Mouse (Mus musculus): ENCODE data around the gene Tbx15. TPM values are rescaled to one million over a fixed set of nuclear protein-coding genes. Genes with fewer than 3 reads are reported as not detected.

Gene Tbx15
- polyA plus RNA-seq, 1 experiment from 2014 or later, result 0.13 TPM

- H3K9me3 ChIP-seq (ENCODE audit: low read length), result no peaks in the 10 kb centered on the region
- no peak overlapping the region for H3K9ac ChIP-seq (replicated peaks)
- no peaks in the 10 kb centered on the region for H3K36me3 ChIP-seq (replicated peaks; ENCODE audit: insufficient read depth, low read length)
- H3K4me1 ChIP-seq (ENCODE audit: insufficient read depth), result no peaks in the 10 kb centered on the region
- 6% methylated on average over 2 of the region's 2 CpGs for WGBS (ENCODE audit: insufficient replicate concordance)
- DNase-seq (no peak), ATAC-seq (no peak)
- H3K27ac ChIP-seq (ENCODE audit: low read depth), result no peak overlapping the region
- H3K4me3 ChIP-seq (ENCODE audit: low read depth, low read length), result no peak overlapping the region
- TF ChIP-seq EP300 (IDR thresholded peaks at IDR 0.05; ENCODE audit: low read depth), result no peak
- H3K27me3 ChIP-seq (ENCODE audit: insufficient read depth, low read length), result peaks cover 84% of the 10 kb centered on the region
- no peak overlapping the region for H3K4me2 ChIP-seq (ENCODE audit: low read depth, low read length)
Measured at GRCm38 (mm10) chr3:99261986-99262385, 21.8 kb downstream of the Tbx15 start.

DNA sequence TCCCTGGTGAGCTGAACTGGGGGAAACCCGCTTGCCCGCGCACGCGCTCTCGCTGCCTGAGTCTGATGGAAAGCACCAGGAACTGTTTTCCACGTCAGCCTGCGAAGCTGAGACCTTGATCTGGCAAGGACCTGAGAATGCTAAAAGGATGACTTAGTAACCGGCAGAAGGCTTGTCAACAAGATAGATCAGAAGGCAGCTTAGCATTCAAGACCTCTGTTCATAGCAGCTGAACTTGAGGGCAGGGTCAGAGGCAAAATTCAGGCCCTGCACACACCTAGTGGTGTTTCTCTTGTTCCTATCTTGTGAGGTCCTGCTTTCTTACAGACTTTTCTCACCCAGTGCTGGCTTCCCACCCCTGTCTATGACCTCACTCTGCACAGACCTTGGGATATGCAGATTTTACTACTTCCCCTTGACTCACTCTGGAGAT lies 23.3 kb downstream of the Tbx15 start:
- WGBS (ENCODE audit: insufficient replicate concordance), result 20% methylated on average over 9 of the region's 9 CpGs
- Histone ChIP-seq H3K27me3 (ENCODE audit: insufficient read depth, low read length) (peaks cover 69% of the 10 kb centered on the region), H3K27ac (ENCODE audit: low read depth) (no peak overlapping the region), H3K9me3 (ENCODE audit: low read length) (no peaks in the 10 kb centered on the region), H3K4me2 (ENCODE audit: low read depth, low read length) (no peak overlapping the region), H3K4me1 (ENCODE audit: insufficient read depth) (no peaks in the 10 kb centered on the region), H3K9ac (replicated peaks) (no peak overlapping the region), H3K4me3 (ENCODE audit: low read depth, low read length) (no peak overlapping the region), H3K36me3 (replicated peaks; ENCODE audit: insufficient read depth, low read length) (no peaks in the 10 kb centered on the region)
- DNase-seq (no peak), ATAC-seq (no peak)
- TF ChIP-seq EP300 (IDR thresholded peaks at IDR 0.05; ENCODE audit: low read depth) (no peak), CTCF (IDR thresholded peaks at IDR 0.05; ENCODE audit: low read depth) (no peak)

DNA sequence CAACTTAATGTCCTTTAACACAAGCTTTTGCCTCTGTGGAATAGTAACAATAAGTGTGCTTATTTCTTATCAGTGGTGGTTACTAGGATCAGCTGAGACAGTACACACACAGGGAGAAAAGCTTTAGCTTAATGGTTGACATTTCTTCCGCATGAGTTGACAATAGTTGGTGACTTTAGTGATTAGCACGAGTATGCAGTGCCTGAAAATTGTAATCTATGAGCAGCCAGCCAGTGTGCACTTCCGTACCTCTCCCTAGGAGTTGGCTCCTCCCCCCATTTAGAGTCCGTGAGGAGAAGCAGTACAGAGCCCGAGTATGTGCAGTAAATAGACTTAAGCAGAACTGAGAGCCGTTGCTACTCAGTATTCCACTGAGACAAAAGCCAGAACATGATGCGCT lies 24.5 kb downstream of the Tbx15 start:
- Histone ChIP-seq H3K4me2 (ENCODE audit: low read depth, low read length) (no peak overlapping the region), H3K4me1 (ENCODE audit: insufficient read depth) (no peaks in the 10 kb centered on the region), H3K27me3 (ENCODE audit: insufficient read depth, low read length) (peaks cover 60% of the 10 kb centered on the region), H3K27ac (ENCODE audit: low read depth) (no peak overlapping the region), H3K4me3 (ENCODE audit: low read depth, low read length) (no peak overlapping the region), H3K9me3 (ENCODE audit: low read length) (no peaks in the 10 kb centered on the region), H3K36me3 (replicated peaks; ENCODE audit: insufficient read depth, low read length) (no peaks in the 10 kb centered on the region), H3K9ac (replicated peaks) (no peak overlapping the region)
- WGBS (ENCODE audit: insufficient replicate concordance), result 22% methylated on average over 7 of the region's 7 CpGs
- ATAC-seq, result no peak
- DNase-seq, result no peak
- TF ChIP-seq EP300 (IDR thresholded peaks at IDR 0.05; ENCODE audit: low read depth) (no peak), CTCF (IDR thresholded peaks at IDR 0.05; ENCODE audit: low read depth) (no peak)

DNA sequence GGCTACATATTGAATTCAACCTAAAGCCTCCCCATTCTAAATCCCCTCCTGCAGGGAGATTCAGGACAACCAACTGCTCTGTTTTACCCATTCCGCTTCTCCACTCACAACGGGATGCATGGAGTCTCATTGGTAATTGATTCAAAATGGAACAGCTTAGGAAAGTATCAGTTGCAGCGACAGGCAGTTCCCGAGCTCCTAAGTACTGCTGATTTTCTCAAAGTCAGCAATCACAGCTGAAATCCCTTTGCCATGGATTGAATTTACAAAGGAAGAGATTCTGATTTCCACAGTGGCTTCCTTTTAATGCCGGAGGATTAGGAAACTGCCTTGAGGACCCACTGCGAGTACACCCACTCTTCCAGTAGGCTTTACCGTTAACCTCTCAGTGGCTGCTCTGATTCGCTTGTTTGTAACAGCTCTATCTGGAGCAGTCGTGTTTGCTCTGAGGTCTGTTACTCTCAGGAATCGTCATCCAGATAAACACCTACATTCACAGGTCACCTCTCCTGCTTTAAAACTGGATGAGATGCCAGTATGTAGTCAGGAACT lies 26.6 kb downstream of the Tbx15 start:
- no peak for TF ChIP-seq EP300 (IDR thresholded peaks at IDR 0.05; ENCODE audit: low read depth)
- TF ChIP-seq CTCF (IDR thresholded peaks at IDR 0.05; ENCODE audit: low read depth), result no peak
- no peaks in the 10 kb centered on the region for H3K4me1 ChIP-seq (ENCODE audit: insufficient read depth)
- 44% methylated on average over 10 of the region's 10 CpGs for WGBS (ENCODE audit: insufficient replicate concordance)
- H3K27me3 ChIP-seq (ENCODE audit: insufficient read depth, low read length), result peaks cover 41% of the 10 kb centered on the region
- H3K4me2 ChIP-seq (ENCODE audit: low read depth, low read length), result no peak overlapping the region
- no peak overlapping the region for H3K4me3 ChIP-seq (ENCODE audit: low read depth, low read length)
- no peaks in the 10 kb centered on the region for H3K36me3 ChIP-seq (replicated peaks; ENCODE audit: insufficient read depth, low read length)
- no peaks in the 10 kb centered on the region for H3K9me3 ChIP-seq (ENCODE audit: low read length)
- no peak for DNase-seq
- no peak overlapping the region for H3K9ac ChIP-seq (replicated peaks)
- H3K27ac ChIP-seq (ENCODE audit: low read depth), result no peak overlapping the region
- no peak for ATAC-seq

- no peaks in the 10 kb centered on the region for H3K4me1 ChIP-seq (ENCODE audit: insufficient read depth)
- no peak overlapping the region for H3K9ac ChIP-seq (replicated peaks)
- no peak for TF ChIP-seq EP300 (IDR thresholded peaks at IDR 0.05; ENCODE audit: low read depth)
- no peak for TF ChIP-seq CTCF (IDR thresholded peaks at IDR 0.05; ENCODE audit: low read depth)
- 52% methylated on average over 12 of the region's 12 CpGs for WGBS (ENCODE audit: insufficient replicate concordance)
- no peak for ATAC-seq
- H3K27ac ChIP-seq (ENCODE audit: low read depth), result no peak overlapping the region
- H3K4me3 ChIP-seq (ENCODE audit: low read depth, low read length), result no peak overlapping the region
- no peak overlapping the region for H3K4me2 ChIP-seq (ENCODE audit: low read depth, low read length)
- DNase-seq, result no peak
- no peaks in the 10 kb centered on the region for H3K36me3 ChIP-seq (replicated peaks; ENCODE audit: insufficient read depth, low read length)
- H3K9me3 ChIP-seq (ENCODE audit: low read length), result no peaks in the 10 kb centered on the region
- H3K27me3 ChIP-seq (ENCODE audit: insufficient read depth, low read length), result no peaks in the 10 kb centered on the region
Measured at GRCm38 (mm10) chr3:99277973-99278580, 37.9 kb downstream of the Tbx15 start.

GRCm38 (mm10) chr3:99279718-99280117 lies 39.5 kb downstream of the Tbx15 start:
- H3K27ac ChIP-seq (ENCODE audit: low read depth), result no peak overlapping the region
- H3K9me3 ChIP-seq (ENCODE audit: low read length), result no peaks in the 10 kb centered on the region
- ATAC-seq (no peak), DNase-seq (no peak)
- H3K27me3 ChIP-seq (ENCODE audit: insufficient read depth, low read length), result no peaks in the 10 kb centered on the region
- TF ChIP-seq CTCF (IDR thresholded peaks at IDR 0.05; ENCODE audit: low read depth) (no peak), EP300 (IDR thresholded peaks at IDR 0.05; ENCODE audit: low read depth) (no peak)
- H3K36me3 ChIP-seq (replicated peaks; ENCODE audit: insufficient read depth, low read length), result no peaks in the 10 kb centered on the region
- no peaks in the 10 kb centered on the region for H3K4me1 ChIP-seq (ENCODE audit: insufficient read depth)
- H3K4me2 ChIP-seq (ENCODE audit: low read depth, low read length), result no peak overlapping the region
- H3K9ac ChIP-seq (replicated peaks), result no peak overlapping the region
- H3K4me3 ChIP-seq (ENCODE audit: low read depth, low read length), result no peak overlapping the region
- 63% methylated on average over 3 of the region's 3 CpGs for WGBS (ENCODE audit: insufficient replicate concordance)

Data from liver, postnatal 0 days (tissue).